Mouse (Mus musculus) heart, postnatal 0 days (tissue): ENCODE results near the gene Ankrd17.

Experiments
- CTCF ChIP-seq: IDR thresholded peaks from 2 replicates; pipeline ENCODE4 v1.5.1; 2016; ENCODE audit warnings: antibody characterized with exemption, control low read depth, low read depth
- EP300 ChIP-seq: IDR thresholded peaks from 2 replicates; pipeline ENCODE4 v1.6.1; 2016; ENCODE audit warnings: antibody characterized with exemption, low read depth

- TF ChIP-seq CTCF: no peak
- TF ChIP-seq EP300: no peak
Observed at GRCm38 (mm10) chr5:90346877-90347276, 19.5 kb downstream of the Ankrd17 start.
